Mouse (Mus musculus) CH12.LX (cell line): Measurements from ENCODE around the gene Arfip2.

Source experiments
- CHD1 ChIP-seq: IDR thresholded peaks from 2 replicates; pipeline ENCODE4 v1.6.1; 2012; ENCODE audit warnings: low read depth, low read length, improper control_type of control experiment, inconsistent platforms
- CTCF ChIP-seq, 2 experiments: IDR thresholded peaks in 1 of 2; conservative IDR thresholded peaks in 1 of 2; 2 replicates each; pipeline ENCODE4 v1.5.1; 2011 to 2012; ENCODE audit warnings: low read depth in 2 of 2, low read length in 2 of 2, improper control_type of control experiment in 1 of 2, inconsistent platforms in 1 of 2, mild to moderate bottlenecking in 1 of 2, moderate library complexity in 1 of 2
- EP300 ChIP-seq: IDR thresholded peaks from 2 replicates; pipeline ENCODE4 v1.6.1; 2011; ENCODE audit warnings: low read length, improper control_type of control experiment
- JUN ChIP-seq: IDR thresholded peaks from 2 replicates; pipeline ENCODE4 v1.6.1; 2011; ENCODE audit warnings: low read depth, mild to moderate bottlenecking, low read length, improper control_type of control experiment, moderate library complexity; ENCODE audit not compliant: insufficient read depth
- POLR2A ChIP-seq: IDR thresholded peaks from 2 replicates; pipeline ENCODE4 v1.6.1; 2011; ENCODE audit warnings: low read depth, mild to moderate bottlenecking, improper control_type of control experiment, low read length
- POLR2AphosphoS2 ChIP-seq: IDR thresholded peaks from 2 replicates; pipeline ENCODE4 v1.6.1; 2011; ENCODE audit warnings: low read depth, low read length, improper control_type of control experiment
- RAD21 ChIP-seq: IDR thresholded peaks from 2 replicates; pipeline ENCODE4 v1.6.1; 2011; ENCODE audit warnings: low read depth, mild to moderate bottlenecking, low read length, improper control_type of control experiment, moderate library complexity
- ZMIZ1 ChIP-seq: IDR thresholded peaks from 2 replicates; pipeline ENCODE4 v1.6.1; 2012; ENCODE audit warnings: low read depth, mild to moderate bottlenecking, inconsistent platforms, low read length, improper control_type of control experiment
- ZNF384 ChIP-seq: IDR thresholded peaks from 2 replicates; pipeline ENCODE4 v1.6.1; 2012; ENCODE audit warnings: low read depth, low read length, improper control_type of control experiment, inconsistent platforms

GRCm38 (mm10) chr7:105640894-105641255 lies 659 bp upstream of the Arfip2 start:
- TF ChIP-seq POLR2A (no peak), CTCF (conservative IDR thresholded peaks at IDR 0.05 in 1 of 2, IDR thresholded peaks at IDR 0.05 in 1 of 2; ENCODE audit: low read depth in 2 of 2, low read length in 2 of 2) (no peak), RAD21 (no peak), EP300 (no peak), ZNF384 (no peak), JUN (no peak), ZMIZ1 (no peak), POLR2AphosphoS2 (no peak), CHD1 (no peak)
